Mouse (Mus musculus): Measurements from ENCODE around the gene Dclre1b. TPM values are rescaled to one million over a fixed set of nuclear protein-coding genes. Genes with fewer than 3 reads are reported as not detected.
A peak's percentile ranks its signal among the peaks of the same experiment; 100 is the strongest.
"Not testable (repeated sequence)": the region's sequence is repeated elsewhere in the genome, so short reads cannot be mapped to it uniquely, and the experiment has no call there.

Gene Dclre1b
- total RNA-seq (2021): 1 to 10 TPM; 6.5 to 9.2 TPM

- DNase-seq: peak; percentile 88
- intact Hi-C loops (cut with DNase I): loop anchor here (1.0 to 5.0 kb wide), 2 partner anchors 18 to 37 kb away; partner anchors contain the start of gene Hipk1
These were observed at the start of gene Dclre1b, which contains the start of the genes Ap4b1 and Gm43064 for GRCm38 (mm10) chr3:103808891-103809798. Gene Dclre1b (minus strand): TSS chr3:103809444. Gene Ap4b1 (plus strand): TSS chr3:103809520. Gene Gm43064 (plus strand): TSS chr3:103809573.

GRCm38 (mm10) chr3:103857977-103858563 lies 48.8 kb upstream of the Dclre1b start:
- intact Hi-C loops (cut with DNase I): no loop called here

DNA sequence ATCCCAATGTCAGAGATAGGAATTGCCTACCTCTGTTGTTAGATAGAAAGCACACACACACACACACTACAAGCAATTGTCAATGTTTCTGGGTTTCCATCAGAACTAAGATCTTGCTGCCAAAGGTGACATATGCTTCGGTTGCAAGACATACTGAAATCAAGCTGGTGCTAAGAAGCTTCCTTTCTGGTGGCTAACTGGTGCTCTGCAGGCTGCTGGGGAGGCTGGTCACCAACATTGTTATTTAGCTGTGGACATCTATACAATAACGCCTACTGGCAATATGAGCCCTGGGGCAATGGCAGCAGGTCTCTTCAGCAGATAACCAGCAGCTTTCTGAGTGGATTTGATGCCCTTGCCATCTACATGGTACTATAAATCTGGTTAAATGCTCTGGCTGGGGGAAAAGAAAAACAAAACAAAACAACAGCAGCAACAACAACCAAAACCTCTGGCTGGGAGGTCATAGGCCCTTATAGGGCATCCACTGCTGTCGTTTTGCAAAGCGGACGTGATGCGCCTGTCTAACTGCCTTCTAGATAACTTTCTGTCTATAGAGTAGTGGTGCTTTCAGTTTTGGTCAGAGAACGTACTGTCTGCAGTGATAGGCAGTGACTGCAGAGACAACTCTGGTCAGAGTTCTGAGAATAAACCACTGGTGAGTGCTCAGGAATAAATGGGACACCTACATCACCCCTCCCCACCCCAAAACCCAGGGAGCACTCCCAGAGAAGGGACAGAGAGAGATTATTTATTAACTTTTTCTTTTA lies 48.0 kb upstream of the Dclre1b start:
- no peak for DNase-seq
- intact Hi-C loops (cut with DNase I): no loop called here

More at GRCm38 (mm10) chr3:103857977-103858563, 48.8 kb upstream of the Dclre1b start:
- no peak for DNase-seq

- DNase-seq: no peak
- intact Hi-C loops (cut with DNase I): loop anchor here (5.0 kb wide), 1 partner anchor 33 kb away; no protein-coding TSS in a partner anchor
These were observed 44.6 kb upstream of the Dclre1b start for GRCm38 (mm10) chr3:103853804-103854203.

DNA sequence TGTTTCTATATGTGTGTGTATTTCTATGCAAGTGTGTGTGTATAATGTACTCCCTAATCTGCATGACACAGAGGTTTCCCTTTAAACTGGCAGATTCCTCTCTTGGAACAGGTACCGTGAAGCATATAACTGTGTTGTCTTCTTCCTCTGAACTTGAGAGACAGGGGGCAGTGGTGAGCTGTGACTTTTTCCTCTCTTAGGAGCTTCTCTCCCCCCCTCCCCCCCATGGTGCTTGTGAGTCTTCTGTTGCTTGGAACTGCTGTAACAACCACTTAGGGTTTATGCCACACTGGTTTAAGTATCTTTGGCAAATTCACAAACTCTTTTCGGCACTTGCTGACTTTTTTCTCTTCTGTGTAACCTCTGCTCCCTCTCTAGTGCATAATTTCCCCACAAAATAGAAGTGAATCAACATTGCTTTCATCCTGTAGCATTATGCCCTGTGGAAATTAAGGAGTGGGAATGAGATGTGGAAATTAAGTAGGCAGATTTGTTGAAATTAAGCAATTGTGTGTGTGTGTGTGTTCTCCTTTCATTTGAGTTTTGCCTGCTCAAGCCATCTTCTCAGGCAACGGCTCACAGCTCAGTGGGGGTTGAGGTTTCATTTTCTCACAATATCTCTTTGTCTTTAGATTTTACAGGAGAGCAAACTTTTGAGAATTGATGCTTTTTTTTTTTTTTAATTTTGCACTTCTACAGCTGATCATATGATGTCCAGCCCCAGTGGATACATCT lies 43.5 kb upstream of the Dclre1b start:
- peak; percentile 33 to 46 for DNase-seq
- intact Hi-C loops (cut with DNase I): loop anchor here (5.0 kb wide), 1 partner anchor 35 kb away; no protein-coding TSS in a partner anchor

DNA sequence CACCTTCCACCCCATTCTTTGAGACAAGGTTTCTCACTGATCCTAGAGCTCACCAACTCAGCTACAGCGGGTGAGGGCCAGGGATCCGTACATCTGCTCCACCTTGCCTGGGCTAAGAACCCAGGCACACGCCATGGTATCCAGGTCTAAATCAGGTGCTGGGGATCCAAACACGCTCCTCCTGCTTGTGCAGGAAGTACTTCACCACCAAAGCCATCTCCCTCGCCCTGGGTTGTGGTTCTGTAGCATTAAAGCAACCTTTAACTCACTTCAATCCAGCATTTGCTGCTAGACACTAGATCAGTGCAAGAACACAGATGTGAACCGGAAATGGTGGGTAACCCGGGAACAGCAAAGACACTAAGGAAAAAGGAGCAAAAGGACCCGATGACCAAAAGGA lies 42.6 kb upstream of the Dclre1b start:
- DNase-seq: no peak
- intact Hi-C loops (cut with DNase I): loop anchor here (5.0 kb wide), 1 partner anchor 35 kb away; no protein-coding TSS in a partner anchor

DNA sequence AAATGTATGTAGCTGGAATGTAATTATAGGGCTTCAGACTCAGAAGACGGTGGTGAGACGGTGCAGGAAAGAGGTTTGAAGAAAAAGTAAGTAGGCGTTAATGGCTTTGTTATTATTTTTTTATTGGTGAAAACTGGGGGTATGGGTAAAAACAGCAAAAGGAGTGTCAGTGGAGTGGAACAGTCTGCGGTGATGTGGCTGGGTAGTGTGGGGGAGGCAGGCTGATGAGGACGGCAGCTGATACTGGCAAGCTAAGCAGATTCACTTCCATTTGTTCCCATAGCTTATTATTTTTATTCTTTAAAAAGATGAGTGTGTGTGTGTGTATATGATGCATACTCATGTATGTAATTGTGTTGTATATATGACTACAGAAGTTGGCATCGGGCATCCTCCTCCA lies 42.2 kb upstream of the Dclre1b start:
- no peak for DNase-seq
- intact Hi-C loops (cut with DNase I): loop anchor here (5.0 kb wide), 1 partner anchor 36 kb away; no protein-coding TSS in a partner anchor

GRCm38 (mm10) chr3:103850644-103851363 lies 41.6 kb upstream of the Dclre1b start:
- no peak for DNase-seq
- intact Hi-C loops (cut with DNase I): loop anchor here (5.0 kb wide), 1 partner anchor 36 kb away; no protein-coding TSS in a partner anchor

DNA sequence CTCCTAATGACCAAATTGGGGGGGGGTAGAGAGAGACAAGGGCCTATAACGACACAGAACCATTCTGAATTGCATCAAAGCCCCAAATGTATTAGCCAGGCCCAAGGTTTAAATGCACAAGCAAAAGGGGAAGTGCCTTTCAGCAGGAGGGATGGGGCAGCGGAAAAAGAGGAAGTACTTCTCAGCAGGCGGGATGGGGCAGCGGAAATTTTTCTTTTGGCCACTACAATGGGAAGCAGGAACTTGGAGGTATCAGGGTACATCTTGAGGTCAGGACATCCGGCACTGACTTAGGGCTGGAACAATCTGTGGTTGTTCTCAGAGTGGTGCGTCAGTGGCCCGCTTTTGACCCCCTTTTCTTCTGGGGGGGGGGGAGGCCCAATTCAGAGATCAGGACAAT lies 31.7 kb upstream of the Dclre1b start:
- intact Hi-C loops (cut with DNase I): not testable (repeated sequence)

GRCm38 (mm10) chr3:103840195-103840594 lies 31.0 kb upstream of the Dclre1b start:
- intact Hi-C loops (cut with DNase I); DNase-seq: not testable (repeated sequence)

More for the DNA sequence above, 31.7 kb upstream of the Dclre1b start:
- DNase-seq: not testable (repeated sequence)

DNA sequence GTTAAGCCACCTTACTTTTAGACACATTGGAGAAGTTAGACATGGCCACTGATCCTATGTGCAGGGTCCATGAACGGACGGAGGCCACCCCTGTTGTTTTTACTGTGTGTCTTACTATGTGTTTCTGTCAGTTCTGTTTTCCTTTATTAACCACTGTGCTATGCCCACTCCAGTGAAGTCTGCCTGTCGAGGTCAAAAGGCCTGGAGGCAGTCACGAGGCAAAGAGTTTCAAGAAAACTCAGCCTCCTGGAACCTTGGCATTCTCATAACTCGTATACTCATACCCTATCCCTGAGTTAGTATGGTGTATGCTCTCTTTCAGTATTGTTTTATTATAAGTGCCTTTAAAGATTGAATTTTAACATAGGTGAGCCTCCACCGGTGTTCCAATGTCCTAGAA lies 30.5 kb upstream of the Dclre1b start:
- intact Hi-C loops (cut with DNase I): no loop called here
- no peak for DNase-seq

DNA sequence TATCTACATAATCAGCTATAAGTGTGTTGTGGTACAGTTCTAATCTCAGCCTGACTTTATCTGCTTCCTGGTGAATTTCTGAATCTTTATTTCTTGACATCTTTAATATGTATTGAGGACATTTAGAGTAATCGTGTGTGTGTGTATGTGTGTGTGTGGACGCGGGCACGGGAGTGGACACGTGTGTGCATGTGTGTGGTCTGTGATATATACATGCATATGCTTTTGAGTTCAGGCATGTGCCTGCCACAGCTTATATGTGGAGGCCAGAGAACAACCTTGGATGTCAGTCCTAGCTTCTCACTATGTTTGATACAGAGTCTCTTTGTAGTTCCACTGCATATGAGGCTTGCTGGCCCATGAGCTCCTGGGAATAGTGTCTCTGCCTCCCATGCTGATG lies 27.2 kb upstream of the Dclre1b start:
- no peak for DNase-seq
- intact Hi-C loops (cut with DNase I): no loop called here

- intact Hi-C loops (cut with DNase I): no loop called here
- DNase-seq: no peak
These were observed 26.7 kb upstream of the Dclre1b start for GRCm38 (mm10) chr3:103835951-103836310.

DNA sequence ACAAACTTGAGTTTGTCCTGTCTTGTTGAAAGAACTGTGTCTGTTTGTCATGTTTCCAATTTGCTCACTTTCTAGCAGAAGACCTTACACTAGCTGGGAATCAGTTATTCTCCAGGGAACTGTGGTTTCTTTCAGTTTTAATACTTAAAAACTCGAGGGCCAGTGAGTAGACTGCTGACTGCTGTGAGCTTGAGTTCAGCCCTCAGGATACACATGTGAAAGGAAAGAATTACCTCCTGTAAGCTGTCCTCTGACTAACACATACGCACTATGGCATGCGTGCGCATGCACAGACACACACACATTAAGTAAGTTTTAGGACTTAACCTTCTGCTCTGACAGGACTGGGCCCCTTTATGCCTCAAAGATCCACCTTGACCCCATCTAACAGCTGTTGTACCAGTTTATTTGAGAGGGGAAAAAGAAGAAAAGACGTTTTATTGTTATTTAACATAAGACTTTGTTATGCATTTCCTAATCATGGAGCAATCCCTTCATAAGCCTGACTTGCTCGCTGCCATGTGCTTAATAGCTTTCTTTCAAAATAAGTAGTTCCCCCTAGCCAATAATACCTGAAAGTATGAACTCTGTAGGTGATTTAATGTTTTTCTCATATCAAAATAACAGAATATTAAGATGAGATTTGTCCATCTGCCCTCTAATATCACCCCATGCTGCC lies 26.2 kb upstream of the Dclre1b start:
- no peak for DNase-seq
- intact Hi-C loops (cut with DNase I): no loop called here

- intact Hi-C loops (cut with DNase I): no loop called here
- DNase-seq: no peak
These were observed 24.8 kb upstream of the Dclre1b start for GRCm38 (mm10) chr3:103834001-103834400.

GRCm38 (mm10) chr3:103832426-103832825 lies 23.2 kb upstream of the Dclre1b start, which contains the start of gene Bcl2l15:
Gene Bcl2l15 (plus strand): TSS chr3:103832601.
- no peak for DNase-seq
- intact Hi-C loops (cut with DNase I): no loop called here

DNA sequence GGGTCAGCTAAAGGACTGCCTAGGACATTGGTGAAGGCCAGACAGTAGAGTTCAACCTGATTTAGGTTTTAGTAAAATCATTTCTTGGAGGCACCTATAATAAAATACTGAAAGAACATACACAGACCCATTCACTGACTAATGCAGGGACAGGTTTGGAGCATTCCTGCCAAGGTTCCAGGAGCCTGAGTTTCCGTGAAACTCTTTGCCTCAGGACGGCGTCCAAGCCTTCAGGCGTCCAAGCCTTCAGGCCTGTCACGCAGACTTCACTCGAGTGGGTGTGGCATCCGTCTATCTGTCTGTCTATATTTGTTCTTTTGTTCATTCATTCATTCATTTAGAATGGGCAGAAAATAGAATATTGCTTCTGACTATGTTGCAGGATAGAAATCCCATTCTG lies 21.9 kb upstream of the Dclre1b start:
- no peak for DNase-seq
- intact Hi-C loops (cut with DNase I): no loop called here

- DNase-seq; intact Hi-C loops (cut with DNase I): not testable (repeated sequence)
These were observed 21.4 kb upstream of the Dclre1b start for GRCm38 (mm10) chr3:103830681-103831080.

Data from heart, postnatal 36 days (tissue).